Mouse (Mus musculus): ENCODE results near the gene Snx13.

Gene Snx13

DNA sequence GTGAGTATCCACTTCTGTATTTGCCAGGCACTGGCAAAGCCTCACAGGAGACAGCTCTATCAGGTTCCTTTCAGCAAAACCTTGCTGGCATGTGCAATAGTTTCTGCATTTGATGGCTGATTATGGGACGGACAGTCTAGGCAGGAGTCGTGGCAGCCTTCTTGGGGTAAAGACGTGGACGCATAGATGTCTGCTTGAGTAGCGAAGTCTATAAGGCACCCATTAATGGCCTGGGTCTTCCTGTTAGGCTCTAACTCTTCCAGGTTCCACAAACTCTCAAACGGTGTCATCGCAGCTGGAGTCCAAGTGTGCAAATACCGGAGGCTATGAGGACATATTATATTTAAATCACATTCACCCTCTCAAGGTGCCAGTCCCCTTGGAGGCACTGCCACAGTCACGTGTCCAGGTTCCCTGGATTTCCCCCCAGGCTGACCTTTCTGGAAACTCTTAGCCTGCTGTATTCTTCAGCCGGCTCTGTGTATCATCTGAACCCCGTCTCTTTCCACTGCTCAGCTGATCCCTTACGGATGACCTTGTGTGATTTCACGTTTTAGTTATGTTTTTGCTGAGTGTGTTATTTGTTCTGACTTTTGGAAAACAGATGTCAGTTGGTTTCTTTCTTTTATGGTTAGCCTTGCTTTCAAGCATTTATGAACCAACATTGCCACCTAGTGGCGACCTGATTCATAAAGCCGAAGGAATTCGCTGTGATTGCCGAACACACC, 144.9 kb downstream of the Snx13 start:
- DNase-seq (ENCODE audit: low spot score), result peak; percentile 89

DNA sequence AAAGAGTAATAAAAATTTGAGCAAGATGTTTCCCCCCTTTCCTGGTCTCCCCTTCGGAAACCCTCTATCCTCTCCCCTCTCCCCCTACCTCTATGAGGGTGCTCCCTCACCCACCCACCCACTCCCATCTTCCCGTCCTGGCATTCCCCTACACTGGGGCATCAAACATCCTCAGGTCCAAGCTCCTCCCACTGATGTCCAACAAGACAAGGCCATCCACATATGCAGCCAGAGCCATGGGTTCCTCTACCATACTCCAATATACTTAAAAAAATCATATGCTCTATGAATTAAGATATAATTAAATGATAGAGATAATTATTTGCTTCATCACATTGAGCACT, 145.4 kb downstream of the Snx13 start:
- no peak for DNase-seq (ENCODE audit: low spot score)

All from testis, postnatal 10 days (tissue).